Mouse (Mus musculus) limb, embryonic 12.5 days (tissue): ENCODE results near the gene Srcap. TPM values are rescaled to one million over a fixed set of nuclear protein-coding genes. Genes with fewer than 3 reads are reported as not detected.
"Not testable (repeated sequence)": the region's sequence is repeated elsewhere in the genome, so short reads cannot be mapped to it uniquely, and the experiment has no call there.

ENCODE experiments used
- ATAC-seq: fragments of 200-750 bp; cut with Nextera tagmentation; 2 replicates; pipeline ENCODE4 v1.8.0; 2017; ENCODE audit warnings: low read depth, moderate TSS enrichment; ENCODE audit not compliant: insufficient number of reproducible peaks, insufficient read depth, low FRiP score, low TSS enrichment
- H3K27ac ChIP-seq: fragments of 300-500 bp; sonication (generic); 2 replicates; pipeline ENCODE4 v1.5.1; 2016; ENCODE audit warnings: mild to moderate bottlenecking, moderate library complexity
- H3K27me3 ChIP-seq: fragments of 300-500 bp; sonication (generic); 2 replicates; pipeline ENCODE4 v1.6.1; 2016; ENCODE audit warnings: mild to moderate bottlenecking, moderate library complexity
- H3K36me3 ChIP-seq: fragments of 300-500 bp; sonication (generic); 2 replicates; pipeline ENCODE4 v1.6.1; 2016; ENCODE audit warnings: mild to moderate bottlenecking, moderate library complexity
- H3K4me1 ChIP-seq: fragments of 300-500 bp; sonication (generic); replicated peaks from 2 replicates; pipeline ENCODE4 v1.6.1; 2016
- H3K4me2 ChIP-seq: fragments of 300-500 bp; sonication (generic); 2 replicates; pipeline ENCODE4 v1.6.1; 2016; ENCODE audit warnings: mild to moderate bottlenecking, moderate library complexity
- H3K4me3 ChIP-seq: fragments of 300-500 bp; sonication (generic); replicated peaks from 2 replicates; pipeline ENCODE4 v1.5.1; 2016; ENCODE audit warnings: mild to moderate bottlenecking
- H3K9ac ChIP-seq: fragments of 300-500 bp; sonication (generic); replicated peaks from 2 replicates; pipeline ENCODE4 v1.6.1; 2016; ENCODE audit warnings: mild to moderate bottlenecking, moderate library complexity
- H3K9me3 ChIP-seq: fragments of 300-500 bp; sonication (generic); 2 replicates; pipeline ENCODE4 v1.6.1; 2016; ENCODE audit warnings: mild to moderate bottlenecking, moderate library complexity
- WGBS: fragments of 180-500 bp; shearing (Covaris S2); methylation state at CpG from one replicate; pipeline ENCODE4 v1.1.7; 2016; 5-methylcytosine and 5-hydroxymethylcytosine counted together
- polyA plus RNA-seq: library from polyadenylated mRNA; unstranded; fragments of >200 nt; fragmentation: Nextera tagmentation; extraction: Ambion mirVana; gene quantifications from 2 replicates; pipeline ENCODE4 v1.2.1, GENCODE M21; 2016

Gene Srcap
- polyA plus RNA-seq, 1 experiment from 2014 or later: 79.4 TPM

DNA sequence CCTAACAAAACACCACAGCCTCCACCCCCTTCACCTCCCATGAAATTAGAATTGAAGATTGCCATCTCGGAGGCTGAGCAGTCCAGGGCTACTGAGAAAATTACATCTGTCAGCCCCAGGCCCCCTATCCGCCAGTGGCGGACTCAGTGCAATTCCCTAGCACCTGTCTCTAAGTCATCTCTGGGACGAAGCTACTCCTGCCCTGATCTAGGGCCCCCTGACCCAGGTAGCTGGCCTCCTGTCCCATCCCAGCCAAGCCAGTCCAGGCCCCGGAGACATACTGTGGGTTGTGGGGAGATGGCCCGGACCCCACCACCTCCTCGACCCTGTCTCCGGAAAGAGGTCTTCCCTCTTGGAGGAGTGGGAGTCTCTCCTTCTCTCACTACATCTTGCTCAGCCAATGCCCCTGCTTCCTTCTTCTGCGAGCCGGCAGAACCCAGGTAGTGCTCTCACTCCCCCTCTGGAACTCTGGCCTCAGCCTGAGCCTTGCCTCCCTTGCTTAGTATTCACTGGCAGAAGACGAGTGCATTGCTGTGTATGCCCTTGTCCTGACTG, 36.5 kb upstream of the Srcap start:
- H3K36me3 ChIP-seq: peaks cover 41% of the 10 kb centered on the region
- 93% methylated on average over 11 of the region's 11 CpGs for WGBS
- no peaks in the 10 kb centered on the region for H3K9me3 ChIP-seq
- peaks cover 25% of the 10 kb centered on the region for H3K4me1 ChIP-seq
- ATAC-seq: no peak
- H3K27ac ChIP-seq: no peak overlapping the region
- H3K4me2 ChIP-seq: no peak overlapping the region
- H3K27me3 ChIP-seq: no peaks in the 10 kb centered on the region
- H3K4me3 ChIP-seq: no peak overlapping the region
- H3K9ac ChIP-seq: no peak overlapping the region

DNA sequence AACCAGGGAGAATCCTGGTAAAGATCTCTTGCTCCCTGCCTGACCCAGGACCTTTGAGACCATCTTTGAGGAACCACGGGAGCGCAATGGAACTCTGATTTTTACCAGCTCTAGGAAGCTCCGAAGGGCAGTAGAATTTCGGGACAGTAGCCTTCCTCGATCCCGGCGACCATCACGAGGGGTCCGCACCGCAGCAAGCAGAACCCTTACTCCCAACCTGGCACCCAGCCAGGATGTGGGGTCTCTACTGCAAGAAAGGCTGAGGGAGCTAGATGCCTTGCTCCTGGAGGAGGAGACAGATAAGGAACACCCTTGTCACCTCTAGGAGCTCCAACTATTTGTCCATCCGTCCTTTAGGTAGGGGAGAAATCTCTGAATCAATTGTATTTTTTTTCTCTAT, 35.4 kb upstream of the Srcap start:
- no peaks in the 10 kb centered on the region for H3K27me3 ChIP-seq
- no peak overlapping the region for H3K9ac ChIP-seq
- no peak for ATAC-seq
- no peak overlapping the region for H3K4me2 ChIP-seq
- H3K4me3 ChIP-seq: 0 out of 2 replicates have a peak overlapping the region, but pooled peaks have one; percentile 4
- H3K9me3 ChIP-seq: no peaks in the 10 kb centered on the region
- H3K4me1 ChIP-seq: peaks cover 33% of the 10 kb centered on the region
- H3K36me3 ChIP-seq: peaks cover 51% of the 10 kb centered on the region
- no peak overlapping the region for H3K27ac ChIP-seq
- WGBS: 96% methylated on average over 11 of the region's 11 CpGs

DNA sequence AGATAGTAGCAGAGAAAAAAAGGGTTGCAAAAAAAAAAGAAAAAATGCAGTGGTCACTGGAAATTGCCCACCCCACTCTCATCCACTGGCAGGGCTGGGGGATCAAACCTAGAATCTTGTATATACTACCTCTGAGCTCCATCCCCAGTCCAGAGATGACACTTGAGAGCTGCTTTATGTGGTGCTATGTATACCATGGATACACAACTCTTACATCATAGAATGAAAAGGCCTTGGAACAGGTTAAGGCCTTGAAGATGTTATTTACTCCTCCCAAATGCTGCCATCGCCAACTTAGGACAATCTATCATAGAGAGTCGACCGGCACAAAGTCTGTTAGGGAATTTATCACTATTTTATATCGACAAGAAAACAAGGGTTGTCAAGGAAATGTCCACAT, 34.9 kb upstream of the Srcap start:
- Histone ChIP-seq H3K4me2 (peak overlapping the region; percentile 98), H3K4me1 (peaks cover 31% of the 10 kb centered on the region), H3K27ac (no peak overlapping the region; the same call in 1 of the 2 replicates), H3K36me3 (peaks cover 56% of the 10 kb centered on the region), H3K9ac (peak overlapping the region; percentile 51), H3K4me3 (peak overlapping the region; percentile 99), H3K9me3 (no peaks in the 10 kb centered on the region), H3K27me3 (no peaks in the 10 kb centered on the region)
- 82% methylated on average over 4 of the region's 4 CpGs for WGBS
- no peak for ATAC-seq

DNA sequence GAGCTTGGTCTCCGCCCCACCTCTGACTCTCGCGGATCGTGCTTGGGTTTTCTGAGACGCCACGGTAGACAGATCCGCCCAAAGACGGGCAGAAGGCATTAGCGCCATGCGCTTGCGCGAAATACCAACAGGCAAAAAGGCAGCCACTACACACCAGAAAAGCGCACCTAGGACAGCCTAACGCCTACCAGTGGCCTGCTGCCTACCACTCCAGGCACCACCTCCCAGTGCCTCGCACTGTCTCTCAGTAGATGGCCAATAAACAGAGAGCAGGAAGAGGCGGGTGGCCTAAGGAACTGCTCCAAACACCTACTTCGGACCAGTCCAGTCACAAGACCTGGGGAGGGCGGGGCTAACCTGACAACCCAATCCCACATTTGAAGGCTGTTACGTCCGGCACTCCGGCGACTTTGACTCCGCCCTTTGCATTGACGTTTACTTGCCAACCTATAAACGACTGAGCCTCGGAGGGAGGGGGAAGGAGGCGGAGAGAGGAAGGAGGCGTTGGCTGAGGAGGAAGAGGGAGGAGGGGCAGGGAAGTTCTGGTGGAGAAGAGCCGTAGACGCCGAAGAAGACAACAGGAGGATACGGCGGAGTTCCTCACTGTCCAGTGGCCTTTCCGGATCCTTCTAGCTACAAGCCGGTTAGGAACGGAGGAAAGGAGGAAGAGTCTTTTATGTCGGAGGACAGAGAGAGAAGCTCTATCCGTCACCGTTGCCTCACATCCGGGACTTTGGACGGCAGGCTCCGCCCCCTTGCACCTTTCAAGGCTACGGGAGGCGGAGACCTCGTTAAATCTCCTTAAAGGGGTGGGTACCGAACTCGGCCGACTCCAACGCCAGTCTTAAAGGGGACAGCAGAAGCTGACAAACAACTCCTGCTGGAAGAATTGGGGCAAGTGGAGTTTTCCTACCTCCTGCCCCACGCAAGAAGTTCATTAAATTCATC, 33.8 kb upstream of the Srcap start:
- peak; percentile 93 for ATAC-seq
- Histone ChIP-seq H3K4me3 (peak overlapping the region; percentile 99), H3K27me3 (no peaks in the 10 kb centered on the region), H3K4me2 (peak overlapping the region; percentile 98), H3K9me3 (no peaks in the 10 kb centered on the region), H3K4me1 (peaks cover 22% of the 10 kb centered on the region), H3K9ac (peak overlapping the region; percentile 96), H3K27ac (peak overlapping the region; percentile 95), H3K36me3 (peaks cover 67% of the 10 kb centered on the region)
- under 1% methylated on average over 50 of the region's 50 CpGs for WGBS

DNA sequence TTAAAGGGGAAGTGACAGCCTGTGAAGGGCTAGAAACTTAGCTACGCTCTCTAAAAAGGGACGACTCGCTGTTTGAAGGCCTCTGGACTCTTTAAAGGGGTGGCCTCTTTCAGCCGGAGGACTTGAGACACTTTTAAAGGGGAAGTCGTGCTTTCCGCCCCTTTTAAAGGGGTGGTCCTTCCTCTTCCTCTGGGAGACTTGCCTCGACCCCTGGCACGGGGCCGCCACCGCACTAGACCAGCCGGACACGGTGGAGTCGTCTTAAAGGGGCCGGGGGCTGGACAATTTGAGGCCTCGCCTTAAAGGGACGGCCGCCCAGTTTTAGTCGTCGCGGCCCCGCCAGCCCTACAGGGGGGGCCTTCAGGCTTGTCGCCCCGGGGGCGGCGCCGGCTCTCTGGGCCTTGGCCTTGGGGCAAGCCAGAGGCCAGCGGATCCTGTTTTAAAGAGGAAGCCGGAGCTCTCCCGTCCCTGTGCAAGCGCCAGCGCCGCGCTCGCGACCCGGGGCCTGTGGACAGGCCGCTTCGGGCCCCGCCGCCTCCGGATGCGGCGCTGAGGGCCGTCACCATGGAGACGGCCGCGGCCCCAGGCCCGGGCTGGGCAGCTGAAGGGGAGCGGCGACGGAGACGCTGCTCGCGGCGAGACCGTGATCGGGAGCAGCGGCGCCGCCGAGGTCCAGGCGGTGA, 33.0 kb upstream of the Srcap start, which contains the start of gene Fbrs:
Gene Fbrs (plus strand): TSS at position 565 of the 683 bp plus-strand sequence.
- H3K4me1 ChIP-seq: peaks cover 22% of the 10 kb centered on the region
- H3K27me3 ChIP-seq: no peaks in the 10 kb centered on the region
- H3K27ac ChIP-seq: peak within 1 kb of the TSS; percentile 95
- under 1% methylated on average over 59 of the region's 62 CpGs for WGBS
- H3K36me3 ChIP-seq: peaks cover 68% of the 10 kb centered on the region
- peak within 1 kb of the TSS; percentile 99 for H3K4me3 ChIP-seq
- H3K9me3 ChIP-seq: no peaks in the 10 kb centered on the region
- H3K9ac ChIP-seq: peak within 1 kb of the TSS; percentile 96
- ATAC-seq: peak; percentile 78
- H3K4me2 ChIP-seq: peak within 1 kb of the TSS; percentile 98

DNA sequence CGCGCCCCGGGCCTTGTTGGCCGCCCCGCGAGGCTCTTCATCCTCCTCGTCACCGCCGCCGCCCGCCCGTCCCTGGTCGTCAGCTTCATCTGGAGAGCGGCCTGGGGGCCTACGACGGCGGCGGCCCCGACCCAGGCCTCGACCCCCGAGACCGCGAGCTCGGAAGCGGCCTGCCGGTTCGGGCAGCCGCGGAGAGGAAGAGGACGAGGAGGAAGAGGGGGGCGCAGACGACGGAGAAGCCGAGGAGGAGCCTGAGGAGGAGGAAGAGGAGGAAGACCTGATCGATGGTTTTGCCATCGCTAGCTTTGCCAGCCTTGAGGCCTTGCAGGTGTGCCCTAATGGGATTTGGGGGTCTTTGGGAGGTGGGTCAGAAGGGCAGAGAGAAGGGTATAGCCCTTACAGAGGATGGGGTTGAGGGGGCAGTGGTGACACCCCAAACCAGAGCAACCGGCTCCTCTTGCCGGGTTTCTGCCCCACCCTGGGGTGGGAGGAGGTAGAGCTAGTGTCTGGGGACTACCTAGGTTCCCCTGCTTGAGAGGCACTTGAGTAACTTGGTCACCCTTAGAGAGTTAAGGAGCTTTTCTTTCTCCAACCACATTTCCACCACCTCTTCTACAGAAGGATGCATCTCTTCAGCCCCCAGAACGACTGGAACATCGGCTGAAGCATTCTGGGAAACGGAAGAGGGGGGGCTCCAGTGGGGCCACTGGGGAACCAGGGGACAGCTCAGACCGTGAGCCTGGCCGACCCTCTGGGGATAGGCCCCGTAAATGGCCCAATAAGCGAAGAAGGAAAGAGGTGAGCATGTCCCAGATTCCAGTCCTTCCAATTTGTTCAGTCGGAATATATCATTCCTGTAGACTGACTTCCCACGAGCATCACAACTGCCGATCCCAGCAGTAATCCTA, 32.2 kb upstream of the Srcap start:
- WGBS: 4% methylated on average over 48 of the region's 48 CpGs
- peaks cover 68% of the 10 kb centered on the region for H3K36me3 ChIP-seq

DNA sequence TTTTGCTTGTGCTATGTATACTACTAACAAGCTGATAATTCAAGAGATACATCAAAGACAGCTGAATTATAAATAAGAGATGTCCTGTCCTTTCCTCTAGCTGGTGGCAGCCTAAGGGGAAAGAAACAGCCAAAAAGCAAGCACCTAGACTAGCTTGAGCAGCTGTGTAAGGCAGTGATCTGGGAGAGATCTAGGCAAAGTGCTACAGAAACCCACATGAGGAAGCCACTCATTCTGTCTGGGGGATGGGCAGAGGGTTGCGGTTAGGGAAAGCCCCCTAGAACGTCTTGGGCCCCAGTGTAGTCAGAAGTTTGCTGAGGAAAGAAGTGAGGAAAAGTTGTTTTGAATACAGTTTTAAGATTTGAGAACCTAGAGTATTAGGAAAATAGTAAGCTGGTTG, 31.5 kb upstream of the Srcap start:
- ATAC-seq: no peak
- Histone ChIP-seq H3K9me3 (no peaks in the 10 kb centered on the region), H3K4me1 (peaks cover 22% of the 10 kb centered on the region), H3K4me2 (peak overlapping the region; percentile 98), H3K27me3 (no peaks in the 10 kb centered on the region), H3K9ac (peak overlapping the region; percentile 96), H3K27ac (no peak overlapping the region), H3K4me3 (peak overlapping the region; percentile 99), H3K36me3 (peaks cover 68% of the 10 kb centered on the region)
- WGBS: 68% methylated on average over 2 of the region's 2 CpGs

More for the DNA sequence above, 32.2 kb upstream of the Srcap start:
- H3K27me3 ChIP-seq: no peaks in the 10 kb centered on the region
- ATAC-seq: no peak
- H3K4me2 ChIP-seq: peak overlapping the region; percentile 98
- peaks cover 22% of the 10 kb centered on the region for H3K4me1 ChIP-seq
- H3K4me3 ChIP-seq: peak overlapping the region; percentile 99
- no peaks in the 10 kb centered on the region for H3K9me3 ChIP-seq
- peak overlapping the region; percentile 95 for H3K27ac ChIP-seq
- peak overlapping the region; percentile 96 for H3K9ac ChIP-seq

DNA sequence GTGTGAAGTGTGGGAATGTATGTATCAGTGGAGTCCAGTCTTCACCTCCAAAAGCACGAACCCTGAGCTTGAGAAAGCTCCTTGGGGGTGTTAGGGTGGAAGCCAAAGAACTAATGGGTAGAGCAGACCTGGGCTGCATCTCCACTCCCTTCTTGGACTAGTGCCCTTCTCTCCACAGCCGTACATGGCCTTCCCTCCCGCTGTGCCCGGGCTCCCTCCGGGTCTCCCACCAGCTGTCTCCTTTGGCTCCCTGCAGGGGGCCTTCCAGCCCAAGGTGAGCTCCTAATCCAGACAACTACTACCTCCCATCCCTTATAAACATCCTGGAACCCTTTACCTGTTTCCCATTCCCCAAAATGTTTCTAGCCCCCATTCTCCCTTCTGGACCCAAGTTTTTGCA, 26.4 kb upstream of the Srcap start:
- H3K27me3 ChIP-seq: no peaks in the 10 kb centered on the region
- no peaks in the 10 kb centered on the region for H3K9me3 ChIP-seq
- 91% methylated on average over 5 of the region's 5 CpGs for WGBS
- no peak overlapping the region for H3K4me2 ChIP-seq
- no peak overlapping the region for H3K4me3 ChIP-seq
- H3K27ac ChIP-seq: no peak overlapping the region
- H3K36me3 ChIP-seq: peaks cover 98% of the 10 kb centered on the region
- no peak overlapping the region for H3K9ac ChIP-seq
- no peak for ATAC-seq
- H3K4me1 ChIP-seq: peaks cover 7% of the 10 kb centered on the region

DNA sequence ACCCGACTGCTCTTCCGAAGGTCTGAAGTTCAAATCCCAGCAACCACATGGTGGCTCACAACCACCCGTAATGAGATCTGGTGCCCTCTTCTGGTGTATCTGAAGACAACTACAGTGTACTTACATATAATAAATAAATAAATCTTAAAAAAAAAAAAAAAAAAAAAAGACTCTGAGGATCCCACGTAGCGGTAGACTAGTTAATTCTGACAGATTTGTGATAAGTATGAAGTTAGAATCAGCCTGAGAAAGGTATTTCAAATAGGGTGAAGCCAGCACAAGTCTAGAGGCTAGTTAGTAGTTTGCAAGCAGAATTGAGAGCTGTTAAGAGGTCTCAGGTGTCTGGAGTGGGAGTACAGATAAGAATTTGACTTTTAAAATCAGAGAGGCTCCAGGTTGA, 23.4 kb upstream of the Srcap start:
- not testable (repeated sequence) for H3K4me1 ChIP-seq, H3K9me3 ChIP-seq, H3K27ac ChIP-seq, H3K27me3 ChIP-seq, H3K9ac ChIP-seq, H3K4me3 ChIP-seq, ATAC-seq, H3K4me2 ChIP-seq
- 84% methylated on average over 4 of the region's 5 CpGs for WGBS
- peaks cover 94% of the 10 kb centered on the region for H3K36me3 ChIP-seq

DNA sequence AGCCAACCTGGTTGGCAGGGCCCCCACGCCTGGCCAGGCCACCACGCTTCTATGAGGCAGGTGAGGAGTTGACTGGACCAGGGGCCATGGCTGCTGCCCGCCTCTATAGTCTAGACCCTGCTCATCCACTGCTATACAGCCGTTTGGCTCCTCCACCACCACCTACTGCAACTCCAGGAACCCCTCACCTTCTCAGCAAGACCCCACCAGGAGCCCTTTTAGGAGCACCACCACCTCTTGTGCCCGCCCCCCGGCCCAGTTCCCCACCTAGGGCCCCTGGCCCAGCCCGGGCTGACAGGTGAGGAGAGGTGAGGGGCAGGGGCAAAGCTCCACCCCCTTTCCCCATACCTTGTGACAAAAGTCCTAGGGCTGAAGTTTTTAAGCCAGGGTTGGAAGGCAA, 21.8 kb upstream of the Srcap start:
- H3K36me3 ChIP-seq: peaks cover 78% of the 10 kb centered on the region
- no peak overlapping the region for H3K4me3 ChIP-seq
- no peak overlapping the region for H3K9ac ChIP-seq
- no peak overlapping the region for H3K27ac ChIP-seq
- 94% methylated on average over 7 of the region's 7 CpGs for WGBS
- no peaks in the 10 kb centered on the region for H3K27me3 ChIP-seq
- no peak for ATAC-seq
- H3K4me2 ChIP-seq: no peak overlapping the region
- H3K9me3 ChIP-seq: no peaks in the 10 kb centered on the region
- no peaks in the 10 kb centered on the region for H3K4me1 ChIP-seq
